Mouse (Mus musculus): ENCODE results near the gene Gm6020.
"Not testable (repeated sequence)": the region's sequence is repeated elsewhere in the genome, so short reads cannot be mapped to it uniquely, and the experiment has no call there.

DNA sequence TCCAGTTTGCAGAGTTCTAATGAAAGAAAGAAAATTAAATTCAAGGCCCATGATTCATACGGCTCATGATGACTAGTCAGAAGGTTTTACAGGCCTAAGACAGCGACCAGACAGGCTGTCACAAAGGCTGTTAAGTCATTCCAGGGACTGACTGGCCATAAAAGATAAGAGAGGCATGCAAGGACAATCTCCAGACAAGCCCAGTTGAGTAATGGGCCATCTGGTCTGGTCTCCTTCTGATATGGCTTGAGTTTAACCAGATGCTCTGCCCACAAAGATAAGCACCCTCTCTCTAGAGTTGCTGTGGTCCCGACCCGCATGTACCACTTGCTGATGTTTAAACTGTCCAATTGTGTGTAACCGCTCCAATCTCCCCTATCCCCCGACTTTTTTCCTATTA is 23.8 kb downstream of the Gm6020 start:
- TF ChIP-seq POLR2A (IDR thresholded peaks at IDR 0.05; ENCODE audit: low read depth, low read length); SIN3A (IDR thresholded peaks at IDR 0.05; ENCODE audit: low read length); BHLHE40 (IDR thresholded peaks at IDR 0.05; ENCODE audit: low read depth, low read length); CTCF (conservative IDR thresholded peaks at IDR 0.05 in 1 of 2, IDR thresholded peaks at IDR 0.05 in 1 of 2; ENCODE audit: low read depth in 2 of 2, low read length in 2 of 2); TCF12 (IDR thresholded peaks at IDR 0.05; ENCODE audit: low read depth, low read length); KAT2A (IDR thresholded peaks at IDR 0.05; ENCODE audit: insufficient replicate concordance, low read length); JUND (conservative IDR thresholded peaks at IDR 0.05; ENCODE audit: low read depth, low read length); USF2 (conservative IDR thresholded peaks at IDR 0.05; ENCODE audit: low read depth, low read length); RCOR1 (conservative IDR thresholded peaks at IDR 0.05; ENCODE audit: low read depth, low read length): not testable (repeated sequence)
